Mouse (Mus musculus) cerebellum, adult (tissue): ENCODE results near the gene 1500011B03Rik.

ENCODE experiments used
- ATAC-seq: cut with Nextera tagmentation; 2 replicates; pipeline ENCODE4 v1.9.2; 2017; ENCODE audit warnings: mild to moderate bottlenecking, moderate library complexity, mixed read lengths; ENCODE audit not compliant: insufficient number of reproducible peaks, low FRiP score, low TSS enrichment

The 1500011B03Rik gene

DNA sequence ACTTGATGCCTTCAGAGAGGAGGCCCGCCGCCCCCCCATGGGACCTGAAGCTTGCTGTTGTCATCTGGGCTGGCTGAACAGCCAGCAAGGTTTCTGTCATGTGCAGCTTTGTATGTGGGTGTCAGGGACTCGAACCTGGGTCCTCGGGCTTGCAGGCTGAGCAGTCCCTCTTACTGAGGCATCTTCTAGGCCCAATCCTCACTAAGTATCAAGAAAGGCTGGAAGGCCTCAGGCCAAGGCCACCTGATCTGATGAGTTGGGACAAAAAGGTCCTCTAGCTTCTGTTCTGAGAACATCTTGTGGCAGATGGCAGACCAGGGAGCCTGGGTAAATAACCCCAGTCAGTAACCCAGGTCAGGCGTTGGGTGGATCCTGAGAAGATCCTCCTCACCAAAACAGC, 13.4 kb downstream of the 1500011B03Rik start:
- ATAC-seq: no peak

DNA sequence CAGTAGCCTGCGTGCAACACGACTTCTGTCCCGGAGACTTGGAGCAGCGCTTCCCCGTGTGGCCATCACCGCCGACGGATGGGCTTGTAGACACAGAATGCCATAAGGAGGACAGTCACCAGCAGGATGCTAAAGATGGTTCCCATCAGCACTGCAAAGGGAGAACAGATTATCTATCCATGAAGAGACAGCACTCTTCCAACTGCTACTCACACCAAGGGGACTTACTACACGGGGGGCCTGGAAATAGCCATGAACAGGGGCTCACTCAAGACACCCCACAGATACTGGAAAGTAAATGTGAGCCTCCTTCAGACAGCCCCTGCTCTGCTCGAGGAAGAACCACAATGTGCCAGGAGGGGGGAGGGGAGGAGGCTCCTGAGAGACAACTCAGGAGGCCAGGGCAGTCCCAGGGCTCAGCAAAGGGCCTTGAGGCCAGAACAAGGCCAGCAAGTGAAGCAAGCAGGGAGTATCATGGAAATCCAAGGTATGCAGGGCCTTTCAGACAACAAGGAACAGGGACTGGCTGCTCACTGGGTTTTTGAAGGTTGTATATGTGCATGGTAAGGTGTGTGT, 14.0 kb downstream of the 1500011B03Rik start:
- no peak for ATAC-seq

GRCm38 (mm10) chr5:114808385-114808784, 14.9 kb downstream of the 1500011B03Rik start:
- ATAC-seq: no peak

GRCm38 (mm10) chr5:114807893-114808292, 15.4 kb downstream of the 1500011B03Rik start:
- no peak for ATAC-seq

- ATAC-seq: no peak
Measured at GRCm38 (mm10) chr5:114807468-114807867, 15.8 kb downstream of the 1500011B03Rik start.

DNA sequence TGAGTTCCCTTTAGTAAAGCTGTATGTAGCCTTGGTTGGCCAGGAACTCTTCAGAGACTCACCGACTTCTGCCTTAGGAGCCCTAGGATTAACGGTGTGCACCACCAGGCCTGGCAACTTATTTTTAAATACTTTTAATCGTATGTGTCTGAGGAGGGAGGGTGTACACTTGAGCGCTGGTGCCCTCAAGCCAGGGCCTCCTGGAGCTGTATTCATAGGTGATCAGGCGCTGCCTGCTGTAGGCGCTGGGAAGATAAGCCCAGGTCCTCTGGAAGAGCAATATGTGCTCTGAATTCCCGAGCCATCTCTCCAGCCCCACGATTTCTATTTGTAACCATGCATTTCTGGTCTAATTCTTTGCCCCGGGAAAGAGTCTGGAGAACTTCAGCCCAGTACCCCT, 16.2 kb downstream of the 1500011B03Rik start:
- no peak for ATAC-seq

DNA sequence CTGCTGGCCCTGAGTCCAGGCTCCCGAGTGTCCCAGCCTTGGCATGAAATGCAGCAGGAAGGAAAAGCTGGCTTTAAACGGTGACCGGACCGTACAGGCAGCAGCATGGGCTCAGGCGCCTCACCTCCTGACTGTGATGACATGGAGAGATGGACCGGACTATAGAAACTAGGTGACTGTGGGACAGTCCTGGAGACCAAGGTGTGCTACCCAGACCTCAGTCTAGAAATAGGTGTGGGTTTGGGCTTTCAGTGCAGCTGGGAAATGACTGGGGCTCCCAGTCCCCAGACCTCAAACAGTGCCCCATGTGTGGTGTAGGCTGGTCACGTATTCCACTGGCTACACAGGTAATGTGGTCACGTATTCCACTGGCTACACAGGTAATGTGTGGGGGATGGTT, 16.6 kb downstream of the 1500011B03Rik start:
- ATAC-seq: no peak

DNA sequence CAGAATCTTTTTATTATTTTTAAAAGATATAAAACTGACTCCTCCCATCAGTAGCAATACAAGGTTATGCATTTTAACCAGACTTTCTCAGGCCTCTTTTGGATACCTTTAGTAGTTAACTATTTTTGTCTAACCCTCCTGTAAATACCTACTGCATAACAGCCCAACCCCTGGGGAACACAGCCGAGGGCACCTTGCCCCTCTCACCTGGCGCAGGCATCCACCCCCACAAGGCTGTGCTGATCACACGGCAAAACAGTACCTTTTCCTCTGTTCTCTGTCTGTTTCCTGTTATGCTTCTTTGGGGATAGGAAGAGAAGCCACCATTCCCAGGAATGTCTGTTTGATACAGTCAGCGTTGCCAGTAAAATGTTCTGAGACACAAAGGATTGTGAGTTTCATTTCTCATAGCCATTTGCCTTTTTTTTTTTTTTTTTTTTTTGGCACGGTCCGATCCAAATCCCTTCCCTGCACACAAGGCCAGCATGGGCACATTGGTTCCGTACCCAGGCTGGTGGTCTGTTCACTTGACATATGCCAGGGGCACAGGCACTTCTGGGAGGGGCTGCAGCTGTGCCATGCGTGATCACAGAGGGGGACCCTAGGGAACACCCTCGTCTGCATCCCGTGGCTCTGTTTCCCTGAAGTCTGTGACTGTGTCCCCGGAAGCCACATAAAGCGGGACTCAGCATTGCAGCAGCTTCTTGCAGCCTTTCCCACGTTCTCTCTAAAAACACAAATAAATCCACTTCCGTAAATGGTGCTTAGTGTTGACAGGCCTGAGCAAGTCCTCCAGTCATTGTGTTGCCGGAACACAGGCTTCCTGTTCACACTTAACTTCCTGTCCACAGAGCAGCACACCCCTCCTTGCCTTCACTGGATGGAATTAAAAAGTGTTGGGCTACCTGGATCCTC, 17.6 kb downstream of the 1500011B03Rik start:
- ATAC-seq: no peak

GRCm38 (mm10) chr5:114804958-114805357, 18.3 kb downstream of the 1500011B03Rik start:
- no peak for ATAC-seq

- ATAC-seq: no peak
Measured at GRCm38 (mm10) chr5:114804335-114804734, 18.9 kb downstream of the 1500011B03Rik start.

DNA sequence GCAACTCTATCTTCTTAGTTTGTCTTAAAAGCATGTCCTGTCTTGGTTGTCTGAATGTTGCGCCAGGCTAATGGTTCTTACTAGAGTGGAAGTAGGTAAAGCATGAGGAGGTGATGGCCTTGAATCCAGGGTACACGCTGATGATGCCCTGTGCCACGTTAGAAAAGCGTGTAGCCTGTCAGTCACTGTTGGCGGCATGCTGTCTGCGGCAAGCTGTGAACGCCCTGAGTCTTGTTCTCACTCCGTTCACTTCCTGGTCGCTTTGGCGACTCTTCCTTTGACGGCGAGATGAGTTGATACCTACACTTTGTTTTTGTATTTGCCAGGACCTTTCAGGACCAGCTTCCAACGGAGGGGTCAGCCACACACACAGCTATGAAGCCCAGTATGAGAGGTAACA, 20.0 kb downstream of the 1500011B03Rik start:
- ATAC-seq: no peak

DNA sequence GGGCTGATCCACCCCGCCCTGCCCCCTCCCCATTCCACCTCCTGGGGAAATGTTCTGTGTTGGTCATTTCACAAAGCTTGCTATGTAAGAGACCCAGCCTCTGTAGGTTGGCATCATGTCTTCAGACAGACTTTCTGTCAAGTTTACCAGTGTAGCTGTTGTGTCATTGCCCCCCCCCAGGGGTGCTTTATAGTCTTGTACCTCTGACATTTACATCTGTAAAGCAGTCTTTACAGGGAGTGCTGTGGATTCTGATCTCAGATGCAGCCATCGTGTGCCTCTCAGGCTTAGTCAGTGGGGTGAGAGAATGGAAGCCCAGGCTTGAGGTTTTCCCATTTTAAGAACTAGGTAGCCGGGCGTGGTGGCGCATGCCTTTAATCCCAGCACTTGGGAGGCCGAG, 21.4 kb downstream of the 1500011B03Rik start:
- ATAC-seq: no peak

GRCm38 (mm10) chr5:114801049-114801448, 22.2 kb downstream of the 1500011B03Rik start:
- no peak for ATAC-seq

DNA sequence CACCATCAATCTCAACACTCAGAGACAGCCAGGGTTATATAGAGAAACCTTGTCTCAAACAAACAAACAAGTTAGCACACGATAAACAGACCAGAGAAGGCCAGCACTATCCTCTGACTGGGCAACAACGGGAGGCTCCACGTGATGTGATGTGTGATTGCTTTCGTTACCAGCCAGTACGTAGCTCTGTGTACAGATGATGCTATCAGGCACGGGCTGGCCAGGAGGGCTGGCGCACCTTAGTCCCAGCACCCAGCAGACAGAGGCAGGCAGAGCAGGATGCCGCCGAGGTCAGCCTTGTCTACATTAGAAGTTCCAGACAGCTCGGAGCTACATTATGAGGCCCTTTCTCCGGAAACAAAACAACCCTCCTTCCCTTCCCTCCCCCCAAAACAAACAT, 23.4 kb downstream of the 1500011B03Rik start:
- no peak for ATAC-seq

DNA sequence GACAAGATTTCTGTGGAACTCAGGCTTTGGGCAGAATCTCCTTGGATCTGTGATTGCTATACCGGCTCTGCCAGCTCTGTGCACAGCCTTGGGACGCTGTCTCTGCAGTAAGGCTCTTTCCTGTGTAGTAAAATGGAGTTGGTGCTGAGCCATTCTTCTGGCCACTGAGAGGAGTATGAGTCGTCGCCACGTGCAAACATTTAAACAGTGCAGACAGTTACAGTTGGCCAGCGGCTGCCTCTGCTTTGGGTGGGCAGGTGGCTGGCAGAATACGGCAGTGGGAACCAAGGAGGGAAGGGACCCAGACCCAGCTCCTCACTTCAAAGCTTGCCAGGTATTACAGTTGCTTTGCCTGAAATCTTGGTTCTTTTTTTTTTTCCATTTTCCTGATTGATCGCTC, 26.0 kb downstream of the 1500011B03Rik start:
- no peak for ATAC-seq

- ATAC-seq: 0 out of 2 replicates have a peak, but pooled peaks have one; percentile 27
Measured at GRCm38 (mm10) chr5:114796299-114797012, 26.8 kb downstream of the 1500011B03Rik start.

DNA sequence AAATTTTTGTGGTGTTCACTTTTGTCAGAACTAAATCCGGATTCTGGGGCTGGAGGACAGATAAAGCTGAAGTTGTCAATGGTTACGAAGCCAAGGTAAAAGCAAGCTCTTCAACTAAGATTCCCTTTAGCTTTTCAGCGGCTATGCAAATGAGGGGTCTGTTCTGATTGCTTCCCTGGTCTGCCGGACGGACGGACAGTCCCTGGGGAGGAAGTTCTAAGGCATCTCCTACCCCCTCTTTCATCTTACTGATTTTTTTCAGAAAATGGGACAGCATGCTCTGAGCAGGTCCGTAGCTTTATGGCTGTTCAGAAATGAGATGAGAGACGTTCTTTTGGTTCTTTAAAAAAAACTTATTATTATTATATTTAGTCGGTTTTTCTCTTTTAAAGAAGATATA, 27.6 kb downstream of the 1500011B03Rik start:
- no peak for ATAC-seq

DNA sequence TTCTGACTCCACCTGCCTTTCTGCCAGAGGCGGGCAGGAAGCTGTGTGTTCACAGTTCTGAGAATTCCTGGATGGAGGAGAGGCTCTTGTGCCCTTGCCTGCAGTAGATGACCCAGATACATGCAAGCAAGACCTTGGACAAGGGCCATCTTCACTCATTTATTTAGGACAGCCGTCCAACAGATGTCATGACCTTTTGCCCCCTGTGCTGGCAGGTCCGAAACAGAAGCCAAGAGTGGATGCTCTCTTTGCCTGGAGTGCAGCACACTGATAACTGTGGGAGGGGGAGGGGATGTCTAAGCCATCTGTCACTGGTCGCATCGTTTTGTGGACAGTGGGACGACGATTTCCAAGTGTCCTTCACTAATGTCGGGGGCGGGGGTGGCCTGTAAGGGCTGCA, 28.0 kb downstream of the 1500011B03Rik start:
- ATAC-seq: no peak

- no peak; the same call in 1 of the 2 replicates for ATAC-seq
Measured at GRCm38 (mm10) chr5:114794609-114795008, 28.7 kb downstream of the 1500011B03Rik start.

DNA sequence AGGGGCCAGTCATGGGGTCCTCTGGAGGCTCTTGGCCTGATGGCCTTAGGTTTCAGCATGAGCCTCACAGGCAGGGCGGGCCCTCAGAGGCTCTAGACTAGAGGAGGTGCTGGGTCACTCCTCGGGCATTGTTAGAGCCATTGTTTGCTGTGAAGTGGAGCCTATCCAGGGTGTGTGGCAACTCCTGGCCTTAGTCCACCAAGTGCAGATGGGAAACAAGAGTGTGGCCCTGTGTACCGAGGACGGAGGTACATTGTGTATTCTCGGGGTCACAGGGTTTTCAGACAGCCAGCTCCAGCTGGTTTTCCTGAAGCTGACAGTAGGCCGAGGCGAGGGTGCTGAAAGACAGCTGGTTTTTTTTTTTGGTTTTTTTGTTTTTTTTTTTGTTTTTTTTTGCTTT, 30.0 kb downstream of the 1500011B03Rik start:
- no peak for ATAC-seq

- ATAC-seq: no peak
Measured at GRCm38 (mm10) chr5:114785196-114785595, 38.1 kb downstream of the 1500011B03Rik start.
